Mouse (Mus musculus) CH12.LX (cell line): Measurements from ENCODE around the gene Tph1. TPM values are rescaled to one million over a fixed set of nuclear protein-coding genes. Genes with fewer than 3 reads are reported as not detected.

Source experiments
- DNase-seq: peaks from one replicate; pipeline ENCODE4 v3.0.0-alpha.2; 2013; ENCODE audit errors: extremely low read depth
- H3K27ac ChIP-seq: 2 replicates; pipeline ENCODE4 v1.5.1; 2012; ENCODE audit warnings: low read depth, mild to moderate bottlenecking, control low read depth, moderate library complexity; ENCODE audit not compliant: insufficient read depth
- H3K27me3 ChIP-seq: replicated peaks from 2 replicates; pipeline ENCODE3; 2012; ENCODE audit warnings: inconsistent platforms
- H3K36me3 ChIP-seq, 2 experiments: replicated peaks in 1 of 2; 2 replicates each; pipeline versions ENCODE3 to v1.6.1; 2012; ENCODE audit warnings: inconsistent platforms in 1 of 2, low read length in 1 of 2, mild to moderate bottlenecking in 1 of 2, mixed read lengths in 1 of 2, moderate library complexity in 1 of 2; ENCODE audit not compliant: control insufficient read depth in 1 of 2, insufficient read depth in 1 of 2
- H3K4me1 ChIP-seq, 2 experiments: 2 replicates each; pipeline ENCODE4 v1.6.1; 2012; ENCODE audit warnings: inconsistent platforms in 1 of 2, moderate library complexity in 1 of 2; ENCODE audit not compliant: insufficient read depth in 2 of 2, control insufficient read depth in 1 of 2
- H3K4me2 ChIP-seq: 2 replicates; pipeline ENCODE4 v1.6.1; 2012; ENCODE audit warnings: low read depth, mild to moderate bottlenecking, control low read depth; ENCODE audit not compliant: poor library complexity, insufficient read depth, severe bottlenecking
- H3K4me3 ChIP-seq, 3 experiments: fragments of 150-350 bp in 1 of 3; sonication (generic) in 1 of 3; replicated peaks in 1 of 3; 2 replicates each; pipeline versions ENCODE3 to v1.5.1; 2011 to 2012; ENCODE audit warnings: low read depth in 2 of 3, low read length in 2 of 3, mild to moderate bottlenecking in 2 of 3, moderate library complexity in 2 of 3, control low read depth in 1 of 3, improper control_type of control experiment in 1 of 3, inconsistent platforms in 1 of 3, mixed read lengths in 1 of 3; ENCODE audit not compliant: poor library complexity in 1 of 3
- H3K79me2 ChIP-seq: replicated peaks from 2 replicates; pipeline ENCODE4 v1.6.1; 2012; ENCODE audit warnings: mild to moderate bottlenecking, moderate library complexity; ENCODE audit not compliant: control insufficient read depth, poor library complexity, insufficient read depth, severe bottlenecking; ENCODE audit errors: extremely low read depth
- H3K9ac ChIP-seq: 2 replicates; pipeline ENCODE4 v1.6.1; 2012; ENCODE audit warnings: low read depth, mild to moderate bottlenecking, control low read depth, moderate library complexity; ENCODE audit not compliant: insufficient read depth
- H3K9me3 ChIP-seq: replicated peaks from 2 replicates; pipeline ENCODE3; 2012; ENCODE audit warnings: low read length, inconsistent platforms, mixed read lengths
- BHLHE40 ChIP-seq: IDR thresholded peaks from 2 replicates; pipeline ENCODE4 v1.6.1; 2011; ENCODE audit warnings: mild to moderate bottlenecking, low read depth, low read length, improper control_type of control experiment
- CHD2 ChIP-seq: IDR thresholded peaks from 2 replicates; pipeline ENCODE4 v1.6.1; 2011; ENCODE audit warnings: low read length, improper control_type of control experiment
- CTCF ChIP-seq, 2 experiments: IDR thresholded peaks in 1 of 2; conservative IDR thresholded peaks in 1 of 2; 2 replicates each; pipeline ENCODE4 v1.5.1; 2011 to 2012; ENCODE audit warnings: low read depth in 2 of 2, low read length in 2 of 2, improper control_type of control experiment in 1 of 2, inconsistent platforms in 1 of 2, mild to moderate bottlenecking in 1 of 2, moderate library complexity in 1 of 2
- E2F4 ChIP-seq: IDR thresholded peaks from 2 replicates; pipeline ENCODE4 v1.6.1; 2011; ENCODE audit warnings: low read depth, low read length, improper control_type of control experiment; ENCODE audit not compliant: insufficient replicate concordance
- ELF1 ChIP-seq: IDR thresholded peaks from 2 replicates; pipeline ENCODE4 v1.6.1; 2014; ENCODE audit warnings: low read depth, mild to moderate bottlenecking, inconsistent platforms, low read length, improper control_type of control experiment
- EP300 ChIP-seq: IDR thresholded peaks from 2 replicates; pipeline ENCODE4 v1.6.1; 2011; ENCODE audit warnings: low read length, improper control_type of control experiment
- ETS1 ChIP-seq: conservative IDR thresholded peaks from 2 replicates; pipeline ENCODE4 v1.6.1; 2012; ENCODE audit warnings: low read depth, mild to moderate bottlenecking, inconsistent platforms, low read length, improper control_type of control experiment, moderate library complexity
- HCFC1 ChIP-seq: IDR thresholded peaks from 2 replicates; pipeline ENCODE4 v1.6.1; 2012; ENCODE audit warnings: low read depth, mild to moderate bottlenecking, inconsistent platforms, low read length, improper control_type of control experiment
- IRF4 ChIP-seq: IDR thresholded peaks from 2 replicates; pipeline ENCODE4 v1.6.1; 2014; ENCODE audit warnings: low read depth, mild to moderate bottlenecking, inconsistent platforms, low read length, improper control_type of control experiment
- JUN ChIP-seq: IDR thresholded peaks from 2 replicates; pipeline ENCODE4 v1.6.1; 2011; ENCODE audit warnings: low read depth, mild to moderate bottlenecking, low read length, improper control_type of control experiment, moderate library complexity; ENCODE audit not compliant: insufficient read depth
- MAFK ChIP-seq: IDR thresholded peaks from 2 replicates; pipeline ENCODE4 v1.6.1; 2011; ENCODE audit warnings: low read length, improper control_type of control experiment; ENCODE audit not compliant: insufficient replicate concordance
- MAX ChIP-seq: IDR thresholded peaks from 2 replicates; pipeline ENCODE4 v1.6.1; 2011; ENCODE audit warnings: low read length, improper control_type of control experiment
- MAZ ChIP-seq: IDR thresholded peaks from 2 replicates; pipeline ENCODE4 v1.6.1; 2012; ENCODE audit warnings: low read depth, mild to moderate bottlenecking, inconsistent platforms, low read length, improper control_type of control experiment, moderate library complexity
- MEF2A ChIP-seq: IDR thresholded peaks from 2 replicates; pipeline ENCODE4 v1.6.1; 2014; ENCODE audit warnings: low read depth, mild to moderate bottlenecking, inconsistent platforms, low read length, improper control_type of control experiment, borderline replicate concordance
- MXI1 ChIP-seq: IDR thresholded peaks from 2 replicates; pipeline ENCODE4 v1.6.1; 2011; ENCODE audit warnings: mild to moderate bottlenecking, low read depth, low read length, improper control_type of control experiment
- MYC ChIP-seq: IDR thresholded peaks from 2 replicates; pipeline ENCODE4 v1.6.1; 2011; ENCODE audit warnings: low read depth, mild to moderate bottlenecking, improper control_type of control experiment, low read length
- NRF1 ChIP-seq: IDR thresholded peaks from 2 replicates; pipeline ENCODE4 v1.6.1; 2014; ENCODE audit warnings: low read depth, mild to moderate bottlenecking, inconsistent platforms, low read length, improper control_type of control experiment, moderate library complexity
- POLR2A ChIP-seq: IDR thresholded peaks from 2 replicates; pipeline ENCODE4 v1.6.1; 2011; ENCODE audit warnings: low read depth, mild to moderate bottlenecking, improper control_type of control experiment, low read length
- POLR2AphosphoS2 ChIP-seq: IDR thresholded peaks from 2 replicates; pipeline ENCODE4 v1.6.1; 2011; ENCODE audit warnings: low read depth, low read length, improper control_type of control experiment
- RAD21 ChIP-seq: IDR thresholded peaks from 2 replicates; pipeline ENCODE4 v1.6.1; 2011; ENCODE audit warnings: low read depth, mild to moderate bottlenecking, low read length, improper control_type of control experiment, moderate library complexity
- RCOR1 ChIP-seq: conservative IDR thresholded peaks from 2 replicates; pipeline ENCODE4 v1.6.1; 2012; ENCODE audit warnings: low read depth, mild to moderate bottlenecking, inconsistent platforms, low read length, improper control_type of control experiment
- SIN3A ChIP-seq: IDR thresholded peaks from 2 replicates; pipeline ENCODE4 v1.6.1; 2012; ENCODE audit warnings: low read length, improper control_type of control experiment, inconsistent platforms
- SMC3 ChIP-seq: IDR thresholded peaks from 2 replicates; pipeline ENCODE4 v1.6.1; 2011; ENCODE audit warnings: low read depth, low read length, improper control_type of control experiment
- TBP ChIP-seq: conservative IDR thresholded peaks from 2 replicates; pipeline ENCODE4 v1.6.1; 2011; ENCODE audit warnings: low read depth, low read length, improper control_type of control experiment
- TCF12 ChIP-seq: IDR thresholded peaks from 2 replicates; pipeline ENCODE4 v1.6.1; 2014; ENCODE audit warnings: low read depth, mild to moderate bottlenecking, inconsistent platforms, low read length, improper control_type of control experiment
- UBTF ChIP-seq: IDR thresholded peaks from 2 replicates; pipeline ENCODE4 v1.6.1; 2012; ENCODE audit warnings: low read depth, mild to moderate bottlenecking, inconsistent platforms, low read length, improper control_type of control experiment, moderate library complexity
- USF2 ChIP-seq: conservative IDR thresholded peaks from 2 replicates; pipeline ENCODE4 v1.6.1; 2011; ENCODE audit warnings: low read depth, low read length, improper control_type of control experiment
- ZC3H11A ChIP-seq: IDR thresholded peaks from 2 replicates; pipeline ENCODE4 v1.6.1; 2012; ENCODE audit warnings: low read depth, mild to moderate bottlenecking, inconsistent platforms, low read length, improper control_type of control experiment
- ZKSCAN1 ChIP-seq: IDR thresholded peaks from 2 replicates; pipeline ENCODE4 v1.6.1; 2012; ENCODE audit warnings: low read depth, inconsistent platforms, low read length, improper control_type of control experiment, borderline replicate concordance
- ZNF384 ChIP-seq: IDR thresholded peaks from 2 replicates; pipeline ENCODE4 v1.6.1; 2012; ENCODE audit warnings: low read depth, low read length, improper control_type of control experiment, inconsistent platforms
- dilution Hi-C: fragments of 300-500 bp; cut with MboI; formaldehyde crosslinking; loops from 2 replicates; pipeline ENCODE4 v1.14.3; 2020; ENCODE audit warnings: low sequenced_read_pairs; ENCODE audit not compliant: extremely low pct_unique_long_range_greater_than_20kb, extremely low pct_ligation_motif_present
- in situ Hi-C: fragments of 300-500 bp; cut with MboI; formaldehyde crosslinking; loops from 3 replicates; pipeline ENCODE4 v1.14.3; 2019; ENCODE audit warnings: low sequenced_read_pairs, low pct_ligation_motif_present, low pct_unique_long_range_greater_than_20kb, mixed read lengths
- polyA plus RNA-seq: library from polyadenylated mRNA; unstranded; fragments of >175 nt; gene quantifications from 2 replicates; pipeline ENCODE4 v1.2.1, GENCODE M21; 2012; ENCODE audit warnings: low read depth; ENCODE audit not compliant: insufficient read length
- total RNA-seq, 2 experiments: library from RNA; depleted of rRNA; stranded (reverse); fragments of 300-350 nt in 1 of 2; fragments of >200 nt in 1 of 2; gene quantifications; 2 replicates each; pipeline ENCODE4 v1.2.3; 2012 to 2014

Tph1 gene
- total and polyA plus RNA-seq, 3 experiments, result 0.13 TPM; not detected in 2

DNA sequence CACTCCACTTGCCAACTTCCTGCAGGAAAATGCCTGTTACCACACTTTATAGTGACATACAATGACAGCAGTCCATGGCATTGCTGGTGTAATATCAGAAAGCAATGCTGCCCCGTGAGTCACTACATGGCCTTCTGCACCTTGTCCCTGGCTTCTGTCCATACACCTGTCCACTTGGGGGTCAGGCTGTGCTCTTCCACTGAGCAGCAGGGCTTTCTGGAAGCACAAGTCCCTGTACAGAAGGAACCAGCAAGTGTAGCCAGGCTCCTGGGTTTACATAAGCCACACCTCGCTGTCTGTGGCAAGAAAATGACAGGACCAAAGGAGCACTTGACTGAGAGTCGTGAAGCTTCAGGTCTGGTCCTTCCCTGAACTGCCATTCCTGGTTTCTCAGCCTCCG, 63.0 kb downstream of the Tph1 start:
- no peak overlapping the region for H3K9ac ChIP-seq
- H3K9me3 ChIP-seq, result no peaks in the 10 kb centered on the region
- in situ Hi-C loops, result loop anchor here (5.0 kb wide), 2 partner anchors 217 to 332 kb away; no protein-coding TSS in a partner anchor
- no peaks in the 10 kb centered on the region for H3K79me2 ChIP-seq
- H3K4me2 ChIP-seq, result no peak overlapping the region
- dilution Hi-C loops, result no loop called here
- TF ChIP-seq CHD2, result no peak
- no peak for TF ChIP-seq RAD21
- TF ChIP-seq TCF12, result no peak
- no peak for TF ChIP-seq MXI1
- no peak for TF ChIP-seq ZKSCAN1
- no peak for TF ChIP-seq HCFC1
- TF ChIP-seq E2F4, result no peak
- no peak for TF ChIP-seq CTCF (conservative IDR thresholded peaks at IDR 0.05 in 1 of 2, IDR thresholded peaks at IDR 0.05 in 1 of 2; ENCODE audit: low read depth in 2 of 2, low read length in 2 of 2)
- TF ChIP-seq MAFK, result no peak
- TF ChIP-seq RCOR1, result no peak
- TF ChIP-seq UBTF, result no peak
- TF ChIP-seq MAX, result no peak
- TF ChIP-seq POLR2AphosphoS2, result no peak
- TF ChIP-seq ELF1, result no peak
- H3K4me1 ChIP-seq, result peaks cover 8 to 67% of the 10 kb centered on the region in 2 experiments; a peak in 3 of 4 replicates
- DNase-seq, result no peak
- no peaks in the 10 kb centered on the region for H3K27me3 ChIP-seq
- H3K36me3 ChIP-seq, result peaks cover 2 to 54% of the 10 kb centered on the region in 2 experiments
- H3K27ac ChIP-seq, result no peak overlapping the region
- no peak overlapping the region for H3K4me3 ChIP-seq

DNA sequence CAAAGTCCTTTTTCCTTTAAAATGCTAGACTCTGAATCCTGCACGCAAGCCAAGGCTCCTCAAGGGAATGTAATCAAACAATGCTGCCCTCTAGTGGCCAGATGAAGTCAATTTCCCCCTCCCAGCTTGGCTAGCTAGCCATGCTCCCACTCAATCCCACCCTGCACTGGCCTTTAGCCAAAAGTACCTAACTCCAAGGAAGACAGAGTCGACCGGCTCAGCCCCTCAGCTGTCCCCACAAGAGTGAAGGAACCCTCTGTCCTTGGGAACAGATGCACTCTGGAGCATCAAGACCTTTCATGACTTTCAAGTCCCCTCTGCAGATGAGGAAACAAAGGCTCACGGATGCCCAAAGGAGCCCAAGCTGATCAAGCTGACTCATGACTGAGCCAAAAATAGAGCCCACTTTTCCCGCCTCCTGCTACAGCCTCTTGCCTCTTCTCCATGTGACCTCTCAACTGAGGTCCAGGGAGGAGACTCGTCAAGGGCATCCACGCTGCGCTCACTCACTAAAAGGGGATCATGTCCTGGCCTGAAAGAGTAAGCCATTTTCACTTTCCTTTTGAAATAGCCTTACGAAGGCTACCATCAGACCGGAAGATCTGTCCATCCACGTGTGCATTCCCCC, 64.8 kb downstream of the Tph1 start:
- Histone ChIP-seq H3K27me3 (no peaks in the 10 kb centered on the region), H3K79me2 (no peaks in the 10 kb centered on the region), H3K4me3 (peak overlapping the region; percentile 4 to 28 (median 7)), H3K27ac (peak overlapping the region; percentile 60), H3K9me3 (no peaks in the 10 kb centered on the region), H3K9ac (peak overlapping the region; percentile 36), H3K36me3 (peaks cover 0 to 53% of the 10 kb centered on the region in 2 experiments), H3K4me1 (peaks cover 8 to 56% of the 10 kb centered on the region in 2 experiments; a peak in 3 of 4 replicates), H3K4me2 (peak overlapping the region; percentile 37)
- dilution Hi-C loops (no loop called here), in situ Hi-C loops (loop anchor here (5.0 kb wide), 2 partner anchors 215 to 330 kb away; no protein-coding TSS in a partner anchor)
- DNase-seq, result peak; percentile 87
- TF ChIP-seq BHLHE40 (peak; percentile 58), SIN3A (peak; percentile 72; the same call in 1 of the 2 replicates), POLR2AphosphoS2 (no peak), JUN (no peak), MAFK (peak; percentile 34; the same call in 1 of the 2 replicates), ZC3H11A (no peak), HCFC1 (no peak), NRF1 (no peak), TCF12 (peak; percentile 34; the same call in 1 of the 2 replicates), ELF1 (peak; percentile 48), MAX (peak; percentile 89), MEF2A (peak; percentile 93), TBP (no peak), EP300 (peak; percentile 56; the same call in 1 of the 2 replicates), MYC (peak; percentile 83; the same call in 1 of the 2 replicates), UBTF (no peak), USF2 (no peak; the same call in 1 of the 2 replicates), ETS1 (peak; percentile 69; the same call in 1 of the 2 replicates), MXI1 (peak; percentile 86), ZNF384 (no peak), MAZ (no peak), POLR2A (no peak; the same call in 1 of the 2 replicates), CTCF (conservative IDR thresholded peaks at IDR 0.05 in 1 of 2, IDR thresholded peaks at IDR 0.05 in 1 of 2; ENCODE audit: low read depth in 2 of 2, low read length in 2 of 2) (peak; percentile 74 to 75), SMC3 (no peak; the same call in 1 of the 2 replicates), IRF4 (0 out of 2 replicates have a peak, but pooled peaks have one; percentile 18)
